Mouse (Mus musculus) retina, embryonic 14.5 days (tissue): ENCODE measurements at regions not wholly inside any gene's neighbourhood (a gene's known extent, or its start where the extent isn't known, plus 50 kb on each side); places are given as distances from the start of the nearest gene placed in this dataset.
A peak's percentile ranks its signal among the peaks of the same experiment; 100 is the strongest.

Experiments used
- DNase-seq: peaks from one replicate; pipeline ENCODE4 v3.0.0-alpha.2; 2015; ENCODE audit warnings: low spot score

DNA sequence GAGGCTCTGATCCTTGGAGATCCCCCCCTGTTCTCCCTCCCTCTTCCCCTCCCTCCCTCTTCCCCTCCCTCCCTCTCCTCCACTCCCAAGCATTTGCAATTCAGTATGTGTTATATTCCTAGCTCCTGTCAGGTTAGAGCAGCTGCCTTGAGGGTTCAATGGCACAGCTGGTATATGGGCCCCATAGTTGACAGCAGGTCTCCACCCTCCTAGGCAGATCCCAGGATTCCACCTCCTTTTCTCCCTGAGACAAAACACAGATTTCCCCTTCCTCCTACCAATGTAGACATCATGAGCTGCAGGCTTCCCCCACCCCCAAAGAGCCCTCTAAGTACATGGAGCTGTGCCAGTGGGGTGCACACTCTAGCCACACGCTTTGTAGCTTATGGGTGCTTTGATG lies 137.8 kb downstream of the Unc5cl start:
- no peak for DNase-seq

DNA sequence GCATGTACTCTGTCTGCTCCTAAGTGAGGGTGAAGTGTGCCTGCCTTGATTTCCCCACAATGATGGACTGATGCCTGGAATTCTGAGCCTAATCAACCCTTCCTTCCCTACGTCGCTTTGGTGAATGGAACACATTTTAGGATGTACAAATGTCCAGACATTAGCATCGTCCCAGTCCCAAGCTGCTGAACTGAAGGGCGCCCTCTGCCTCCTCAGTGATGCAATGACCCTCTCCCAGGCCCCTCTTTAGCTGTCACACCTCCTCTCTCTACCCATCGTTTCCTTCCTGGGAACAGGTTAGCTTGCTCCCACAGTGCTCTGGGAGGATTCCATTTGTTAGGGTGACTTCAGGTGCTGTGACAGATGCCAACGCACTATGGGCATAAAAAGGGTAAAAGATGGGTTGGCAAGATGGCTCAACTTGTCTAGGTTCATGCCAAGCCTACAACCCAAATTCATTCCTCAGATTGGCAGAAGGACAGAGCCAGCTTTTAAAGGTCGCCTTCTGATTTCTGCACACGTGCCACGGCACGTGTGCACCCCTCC lies 140.8 kb downstream of the Unc5cl start:
- DNase-seq, result no peak

DNA sequence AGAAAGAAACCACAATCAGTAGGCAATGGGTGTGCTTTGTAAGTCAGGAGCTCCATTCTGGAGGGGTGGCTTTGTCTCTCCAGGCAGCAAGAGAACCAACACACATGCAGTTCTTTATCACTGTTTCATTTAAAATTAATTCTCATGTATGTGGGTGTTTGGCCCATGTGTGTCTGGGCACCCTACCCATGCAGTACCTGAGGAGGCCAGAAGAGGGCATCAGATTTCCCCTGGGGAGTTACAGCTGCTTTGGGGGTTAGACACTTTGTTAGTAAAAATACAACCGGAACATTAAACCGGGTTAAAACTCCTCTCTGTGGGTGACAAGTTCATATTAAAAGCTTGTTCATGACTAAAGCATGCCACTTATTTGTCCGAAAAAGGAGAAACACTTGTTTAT lies 141.7 kb downstream of the Unc5cl start:
- no peak for DNase-seq

DNA sequence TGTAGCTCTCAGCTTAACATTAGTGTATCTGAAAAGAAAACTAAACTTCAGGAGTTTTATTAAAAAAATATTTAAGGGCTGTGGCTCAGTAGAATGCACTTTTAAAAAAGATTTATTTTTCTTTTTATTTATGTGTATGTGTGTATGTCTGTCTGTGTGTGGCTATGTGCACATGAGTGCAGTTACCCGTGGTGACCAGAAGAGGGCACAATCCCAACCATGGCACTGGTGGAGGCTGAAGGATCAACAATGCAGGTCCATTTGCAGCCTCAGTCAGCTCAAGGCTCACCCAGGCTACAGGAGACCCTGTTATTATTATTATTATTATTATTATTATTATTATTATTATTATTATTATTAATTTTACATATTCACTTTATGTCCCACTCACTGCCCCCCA lies 142.6 kb downstream of the Unc5cl start:
- DNase-seq, result no peak

DNA sequence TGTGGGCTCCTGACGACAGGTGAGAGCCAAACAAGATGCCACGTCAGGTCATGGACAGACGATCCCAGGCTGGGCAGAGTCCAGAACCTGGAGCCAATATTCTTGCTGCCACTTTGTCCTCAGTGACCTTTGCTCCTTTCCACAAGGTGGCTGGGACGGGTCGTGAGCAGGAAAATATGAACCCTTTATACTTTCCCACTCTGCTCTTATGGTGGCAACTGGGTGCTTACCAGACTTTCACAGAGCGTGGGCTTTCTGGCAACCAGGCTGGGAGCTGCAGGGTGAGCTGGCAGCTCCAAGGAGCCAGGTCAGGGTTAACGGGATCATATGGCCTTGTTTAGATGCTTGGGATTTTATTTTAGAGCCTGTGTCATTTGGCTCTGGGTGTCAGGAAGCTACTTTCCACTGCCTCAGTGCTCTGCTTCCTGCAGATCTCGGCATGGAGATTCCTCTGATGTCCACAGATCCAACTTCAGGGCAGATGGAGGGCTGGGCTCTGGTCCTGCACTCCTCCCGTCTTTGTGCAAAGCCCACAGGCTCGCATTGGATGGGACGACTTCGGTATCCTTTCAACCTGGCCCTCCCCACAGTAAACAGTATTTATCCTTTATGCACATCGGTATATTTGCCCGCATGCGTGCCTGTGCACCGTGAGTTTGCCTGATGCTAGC lies 143.9 kb downstream of the Unc5cl start:
- DNase-seq, result no peak

DNA sequence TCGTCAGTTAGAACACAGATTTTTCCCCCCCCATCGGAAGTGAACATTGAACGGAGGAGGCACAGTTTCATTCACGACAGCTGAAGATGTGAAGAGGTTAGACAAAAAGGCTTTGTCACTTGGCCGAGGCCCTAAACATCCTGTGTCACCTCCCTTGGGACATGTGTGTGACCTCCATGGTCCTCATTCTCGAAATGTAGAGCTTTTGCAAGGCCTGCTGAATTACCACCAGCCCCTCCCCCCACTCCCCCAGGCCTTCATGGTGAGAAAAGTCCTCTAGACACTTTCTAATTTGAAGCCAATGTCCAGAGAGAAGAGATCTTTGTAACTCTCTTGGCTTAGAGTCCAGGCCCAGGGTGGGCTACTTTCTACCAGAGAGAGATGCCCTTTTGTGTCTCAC lies 145.5 kb downstream of the Unc5cl start:
- DNase-seq, result no peak

DNA sequence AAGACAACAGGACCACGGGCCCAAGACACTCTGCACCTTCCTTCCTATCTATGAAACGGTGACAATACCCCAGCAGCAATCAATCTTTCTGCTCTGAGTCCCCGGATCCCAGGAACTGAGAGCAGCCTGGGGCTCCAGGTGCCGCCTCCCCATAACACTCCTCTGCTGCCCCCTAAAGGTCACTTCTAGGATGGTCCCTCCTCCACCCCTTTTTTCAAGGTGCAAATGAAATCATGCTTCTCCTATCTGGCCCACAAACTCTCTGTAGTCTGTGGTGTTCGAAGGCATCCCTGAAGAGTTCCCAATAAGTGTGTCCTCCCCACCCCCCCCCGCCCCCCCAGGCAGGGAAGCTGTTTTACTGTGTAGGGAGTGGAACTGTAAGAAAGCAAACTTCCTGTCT lies 147.9 kb downstream of the Unc5cl start:
- DNase-seq, result peak; percentile 90

DNA sequence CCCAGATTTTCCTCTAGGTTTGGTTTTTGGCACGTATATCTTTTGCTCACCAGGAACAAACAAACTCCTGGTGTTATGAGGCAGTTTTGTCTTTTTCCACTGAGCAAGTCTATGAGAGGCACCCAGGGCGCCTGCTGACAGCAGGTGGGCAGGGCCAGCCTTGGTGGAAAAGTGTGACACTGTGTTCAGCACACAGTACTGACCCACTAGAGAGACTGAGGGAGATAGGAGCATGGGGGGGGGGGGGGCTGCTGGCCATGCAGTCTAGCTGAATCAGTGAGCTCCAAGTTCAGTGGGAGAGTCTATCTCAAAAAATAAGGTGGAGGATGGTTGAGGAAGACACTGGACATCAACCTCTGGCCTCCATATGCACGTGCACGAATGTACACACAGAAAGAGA lies 152.1 kb downstream of the Unc5cl start:
- DNase-seq, result no peak

DNA sequence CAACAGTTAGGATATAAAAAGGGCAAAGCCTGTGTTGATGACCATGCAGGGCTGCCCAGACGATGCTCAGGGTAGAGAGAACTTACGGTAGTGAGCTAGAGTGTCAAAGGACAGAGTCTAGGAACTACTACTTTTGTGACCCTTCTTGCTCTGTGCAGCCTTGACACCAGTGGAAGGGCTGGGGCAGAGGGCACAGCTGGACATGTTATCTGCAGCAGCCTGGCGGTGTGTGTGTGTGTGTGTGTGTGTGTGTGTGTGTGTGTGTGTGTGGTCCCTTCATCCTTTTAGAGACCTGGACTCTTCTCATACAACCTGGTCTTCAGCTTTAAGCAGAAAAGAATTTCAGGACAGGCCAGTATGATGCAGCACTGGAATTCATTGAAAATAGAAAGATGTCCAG lies 153.6 kb downstream of the Unc5cl start:
- DNase-seq, result no peak

DNA sequence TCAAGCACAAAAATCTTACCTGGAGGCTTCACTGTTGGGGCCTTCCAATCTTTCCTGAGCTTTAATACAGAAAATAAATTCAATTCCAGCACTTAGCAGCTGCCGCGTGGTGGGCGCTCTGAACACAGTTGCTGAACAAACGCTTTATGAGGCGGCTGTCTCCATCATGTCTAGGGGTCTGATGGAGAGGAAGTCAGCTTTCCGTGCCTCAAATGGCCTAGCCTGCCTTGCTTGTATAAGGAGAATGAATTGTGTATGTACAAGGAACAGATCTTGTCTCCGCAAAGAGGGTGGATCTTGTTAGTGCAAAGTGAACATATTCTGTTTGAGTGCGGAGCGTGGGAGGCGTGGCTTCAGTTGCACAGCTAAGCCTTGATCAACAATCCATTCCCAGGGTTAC lies 155.4 kb downstream of the Unc5cl start:
- no peak for DNase-seq

DNA sequence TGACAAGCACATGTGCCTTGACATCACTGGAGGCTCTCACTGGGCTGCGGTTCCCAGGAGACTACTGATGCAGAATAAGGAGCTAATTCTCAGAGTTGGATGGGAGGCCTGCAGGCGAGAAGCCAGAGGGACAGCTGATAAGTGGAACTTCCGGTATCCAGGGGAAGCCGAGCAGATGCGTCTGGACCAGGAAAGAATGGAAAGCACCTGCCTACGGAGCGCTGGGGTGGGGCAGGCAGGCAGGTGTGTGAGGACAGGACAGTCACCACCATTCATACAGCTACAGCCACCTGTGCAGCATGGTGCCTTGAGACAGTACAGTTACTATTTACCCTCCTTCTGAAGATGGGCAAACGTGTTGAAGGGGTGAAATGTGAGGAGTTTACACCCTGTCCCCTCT lies 156.1 kb downstream of the Unc5cl start:
- no peak for DNase-seq

DNA sequence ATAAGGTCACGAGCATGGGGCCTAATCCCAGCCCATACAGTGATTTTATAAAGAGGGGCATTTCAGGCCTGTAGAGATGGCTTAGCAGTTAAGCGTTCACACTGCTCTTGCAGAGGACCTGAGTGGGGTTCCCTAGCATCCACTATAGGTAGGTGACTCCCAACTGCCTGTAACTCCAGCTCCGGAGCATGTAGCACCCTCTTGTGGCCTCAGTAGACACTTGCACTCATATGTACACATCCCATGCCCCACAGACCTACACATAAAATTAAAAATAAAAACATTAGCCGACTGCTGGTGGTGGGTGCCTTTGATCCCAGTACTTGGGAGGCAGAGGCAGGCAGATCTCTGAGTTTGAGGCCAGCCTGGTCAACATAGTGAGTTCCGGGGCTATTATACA lies 158.8 kb downstream of the Unc5cl start:
- no peak for DNase-seq

DNA sequence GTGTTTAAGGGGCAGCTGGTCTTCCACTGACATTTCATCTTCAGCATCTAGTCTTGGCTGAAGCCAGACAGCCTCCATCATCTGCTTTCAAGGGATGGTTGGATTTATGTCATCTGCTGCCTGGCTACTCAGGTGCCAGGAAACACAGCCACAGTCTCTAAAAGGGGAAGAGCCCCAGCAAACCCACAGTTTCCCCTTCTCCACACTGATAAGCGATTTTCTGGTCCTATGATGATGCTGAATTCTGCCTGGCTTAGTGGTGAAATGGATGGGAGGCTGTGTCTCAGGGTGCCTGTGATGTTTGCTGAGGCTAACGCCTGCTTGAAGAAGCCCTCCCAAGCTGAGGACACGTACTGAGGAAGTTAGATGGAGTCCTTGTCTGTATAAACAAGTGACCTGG lies 160.5 kb downstream of the Unc5cl start:
- DNase-seq, result no peak

DNA sequence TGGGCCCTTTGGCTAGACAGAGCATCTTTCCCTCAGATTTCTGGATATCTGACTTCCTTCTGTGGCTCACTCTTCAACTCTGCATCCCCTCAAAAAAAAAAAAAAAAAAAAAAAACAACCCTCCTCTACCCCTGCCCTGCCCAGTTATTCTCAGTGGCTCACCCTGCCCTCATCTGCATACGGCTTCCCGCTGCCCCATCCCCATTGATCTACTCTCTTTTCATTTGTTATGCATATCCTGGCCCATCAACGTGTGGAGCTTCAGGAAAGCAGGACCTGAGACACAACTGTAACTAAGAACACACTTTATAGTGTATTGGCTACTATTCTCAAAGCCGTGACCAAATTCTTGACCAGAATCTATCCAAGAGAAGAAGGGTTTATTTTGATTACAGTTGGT lies 161.5 kb downstream of the Unc5cl start:
- DNase-seq, result no peak

DNA sequence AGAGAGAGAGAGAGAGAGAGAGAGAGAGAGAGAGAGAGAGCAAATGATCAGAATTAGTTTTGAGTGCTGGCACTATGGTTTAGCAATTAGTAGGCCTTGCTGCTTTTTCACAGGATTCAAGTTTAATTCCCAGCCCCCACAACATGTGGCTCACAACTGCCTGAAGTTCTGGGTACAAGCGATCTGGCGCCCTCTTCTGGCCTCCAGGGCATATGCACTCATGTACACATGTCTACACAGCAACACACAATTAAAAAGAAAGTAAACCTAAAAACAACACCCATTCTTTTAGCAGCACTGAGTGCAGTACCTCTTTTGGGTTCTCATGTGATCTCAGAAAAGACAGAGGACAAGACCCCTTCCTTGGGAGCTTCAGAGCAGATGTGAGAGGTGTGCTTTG lies 166.2 kb downstream of the Unc5cl start:
- no peak for DNase-seq

DNA sequence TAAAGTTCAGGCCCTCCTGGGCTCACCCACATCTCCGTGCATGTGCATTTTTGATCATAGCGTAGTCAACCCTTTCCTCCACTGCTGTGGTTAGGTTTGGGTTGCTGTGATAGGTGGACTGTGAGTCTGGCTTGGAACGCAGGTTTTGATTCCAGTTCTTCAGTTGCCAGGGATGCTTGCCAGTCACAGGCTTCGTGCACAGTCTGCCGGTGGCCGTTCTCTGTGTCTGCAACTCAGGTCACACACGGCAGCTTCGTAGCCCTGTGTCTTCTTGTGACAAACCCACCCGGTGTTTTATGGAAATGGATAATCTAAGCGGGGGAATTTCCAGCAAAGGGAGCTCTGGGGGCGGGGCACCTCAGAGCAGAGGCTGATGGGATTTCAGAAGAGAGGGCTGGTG lies 167.0 kb downstream of the Unc5cl start:
- DNase-seq, result no peak

DNA sequence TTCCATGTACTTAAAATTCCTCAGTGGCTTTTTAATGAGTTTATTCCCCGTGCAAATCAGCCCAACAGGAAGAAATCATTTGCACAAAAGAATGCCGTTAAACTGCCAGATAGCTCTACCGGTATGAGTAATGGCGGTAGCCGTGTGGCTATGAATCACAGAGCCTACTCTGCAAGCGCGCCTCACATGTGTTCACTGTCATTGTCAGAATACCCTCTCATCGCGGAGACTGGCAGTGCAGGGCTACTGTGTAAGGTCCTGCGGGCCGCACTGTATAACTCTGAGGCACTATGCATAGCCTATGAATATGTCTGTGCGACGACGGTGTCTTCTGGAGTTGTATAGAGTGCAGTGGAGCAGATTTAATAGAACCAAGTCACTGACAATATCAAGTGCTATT lies 170.2 kb downstream of the Unc5cl start:
- no peak for DNase-seq

DNA sequence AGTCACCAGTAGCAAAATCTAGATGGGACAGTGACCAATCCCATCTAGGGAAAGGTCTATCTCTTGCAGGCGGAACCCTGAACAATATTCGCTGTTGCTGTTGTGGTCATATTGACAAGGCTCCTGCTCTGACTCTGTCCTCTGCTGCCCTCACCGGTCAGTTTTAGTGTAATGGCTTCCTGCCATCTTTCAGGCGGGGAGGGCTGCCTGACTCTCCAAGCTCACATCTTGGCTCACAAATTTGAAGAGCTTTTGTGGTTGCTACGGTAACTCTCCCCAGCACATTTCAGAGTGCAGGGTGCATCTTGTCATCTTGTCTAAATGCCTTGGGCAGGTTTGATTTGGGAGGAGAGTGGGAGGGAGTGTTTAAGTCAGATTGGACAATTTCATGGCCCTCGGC lies 171.3 kb downstream of the Unc5cl start:
- DNase-seq, result no peak

DNA sequence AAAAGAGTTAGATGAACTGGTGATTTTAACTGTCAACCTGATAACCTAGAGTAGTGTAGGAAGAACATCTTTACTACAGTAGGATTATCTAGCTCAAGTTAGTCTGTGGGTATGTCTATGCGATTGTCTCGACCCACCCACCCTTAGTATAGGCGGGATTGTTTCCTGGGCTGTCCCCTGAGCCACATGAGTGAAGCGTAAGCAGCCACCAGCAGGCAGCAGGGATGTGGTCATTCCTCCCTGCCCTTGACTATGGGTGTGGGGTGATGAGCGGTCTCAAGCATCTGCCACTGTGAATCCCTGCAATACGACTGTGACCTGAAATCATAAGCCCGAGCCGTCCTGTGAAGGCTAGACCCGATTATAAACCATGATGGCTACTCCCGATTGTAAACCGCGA lies 184.9 kb downstream of the Unc5cl start:
- DNase-seq, result no peak

DNA sequence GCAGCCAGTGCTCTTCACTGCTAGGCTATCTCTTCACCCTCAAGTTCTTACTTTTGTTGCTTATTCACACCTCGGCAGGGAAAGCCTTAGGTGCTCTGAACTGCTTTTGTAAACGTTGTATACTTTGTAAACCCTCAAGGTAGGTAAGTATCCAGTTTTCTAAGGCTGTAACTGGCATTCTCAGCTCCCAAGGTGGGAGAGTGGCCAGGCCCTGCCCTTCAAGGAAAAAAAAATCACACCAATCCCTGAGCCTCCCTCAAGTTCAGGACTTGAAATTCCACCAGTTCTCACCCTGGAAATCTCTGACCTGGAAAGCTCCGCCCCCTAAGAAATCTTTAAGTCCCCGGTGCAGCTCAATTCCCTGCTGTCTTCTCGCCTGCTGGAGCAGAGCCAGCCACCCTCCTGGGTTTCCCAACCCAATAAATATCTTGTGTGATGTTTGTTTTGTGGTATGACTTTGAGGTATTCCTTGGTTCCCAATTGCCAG lies 188.9 kb downstream of the Unc5cl start:
- DNase-seq, result no peak

DNA sequence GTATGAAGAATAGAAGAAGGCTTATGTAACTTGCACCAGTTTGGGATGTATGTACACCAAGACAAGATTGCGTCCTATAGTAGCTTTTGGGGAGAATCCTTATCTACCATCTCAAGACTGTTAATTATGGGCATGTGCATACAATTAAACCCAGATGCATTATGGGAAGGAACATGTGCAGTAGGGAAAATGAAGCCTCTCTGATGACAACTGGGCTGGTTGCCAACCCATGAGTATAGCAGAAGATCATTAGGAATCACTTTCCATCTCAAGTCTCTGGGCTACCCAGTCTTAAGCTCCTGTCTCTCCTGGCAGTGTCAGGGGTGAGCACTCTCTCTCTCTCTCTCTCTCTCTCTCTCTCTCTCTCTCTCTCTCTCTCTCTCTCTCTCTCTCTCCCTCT lies 190.4 kb downstream of the Unc5cl start:
- no peak for DNase-seq

DNA sequence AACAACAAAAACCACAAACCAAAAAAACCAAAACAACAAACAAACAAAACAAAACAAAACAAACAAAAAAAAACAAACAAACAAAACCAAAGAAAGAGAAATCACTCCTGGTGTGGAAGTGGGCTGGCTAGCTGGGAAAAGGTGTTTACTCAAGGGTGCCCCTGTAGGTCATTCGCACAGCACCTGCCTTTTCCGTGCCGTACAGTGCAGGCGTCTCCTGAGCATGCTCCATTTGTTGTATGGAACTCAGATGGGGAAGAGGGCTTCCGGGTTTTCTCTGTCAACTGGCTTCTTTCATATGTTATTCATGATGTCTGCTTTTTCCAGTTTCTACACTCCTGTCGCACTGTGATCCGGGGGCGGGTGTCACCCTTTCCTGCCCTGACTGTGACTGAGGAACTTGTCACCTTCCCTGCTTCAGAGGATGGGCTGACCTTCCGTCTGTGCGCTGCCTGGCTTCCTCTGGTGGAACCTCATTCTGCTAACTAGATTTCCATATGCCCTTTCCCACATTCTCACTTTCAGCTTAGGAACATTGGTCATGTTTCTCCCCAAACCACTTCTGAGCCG lies 192.0 kb downstream of the Unc5cl start:
- no peak for DNase-seq

DNA sequence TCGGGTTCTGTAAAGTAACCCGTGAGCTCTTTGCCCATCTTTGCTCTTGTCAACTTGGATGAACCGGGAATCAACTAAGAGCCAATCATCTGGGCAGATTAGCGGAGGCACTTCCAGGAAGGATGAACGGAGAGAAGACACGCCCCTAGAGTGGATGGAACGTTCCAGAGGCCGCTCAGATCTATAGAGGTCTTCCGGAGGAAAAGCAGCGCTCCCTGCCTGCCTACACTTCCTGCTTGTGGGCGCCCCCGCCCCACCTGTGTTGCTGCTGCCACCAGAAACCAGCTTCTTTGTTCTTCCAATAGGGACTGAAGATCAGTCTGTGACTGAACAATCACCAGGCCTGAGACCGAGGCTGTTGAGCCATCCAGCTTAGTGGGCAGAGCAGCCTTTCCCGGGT lies 192.7 kb downstream of the Unc5cl start:
- peak; percentile 22 for DNase-seq

DNA sequence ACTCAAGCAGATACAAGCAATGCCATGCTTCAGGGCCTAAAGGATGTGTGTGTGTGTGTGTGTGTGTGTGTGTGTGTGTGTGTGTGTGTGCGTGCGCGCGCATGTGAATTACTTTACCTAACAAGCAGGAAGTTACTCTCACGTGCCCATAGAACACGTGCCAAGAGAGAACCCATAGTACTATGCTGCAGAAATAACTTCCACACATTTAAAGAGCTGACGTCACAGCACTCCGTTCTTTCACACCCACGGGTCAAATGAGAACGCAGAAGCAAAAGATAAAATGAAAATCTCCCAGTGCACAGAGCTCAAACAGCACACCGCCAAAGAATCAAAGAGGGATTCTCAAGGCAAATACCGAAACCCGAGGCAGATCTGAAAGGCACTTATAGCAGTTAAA lies 195.9 kb downstream of the Unc5cl start:
- DNase-seq, result no peak
